Mouse (Mus musculus) splenic B cell, adult 2 months (primary cell): ENCODE results near the gene Grik2.

Source experiments
- DNase-seq: peaks from one replicate; pipeline ENCODE4 v3.0.0-alpha.2; 2011; ENCODE audit warnings: low read depth, low spot score
- H3K27me3 ChIP-seq: 2 replicates; pipeline ENCODE4 v1.6.1; 2012; ENCODE audit warnings: mild to moderate bottlenecking, low read length, moderate library complexity, mixed read lengths; ENCODE audit not compliant: control insufficient read depth, poor library complexity, insufficient read depth, severe bottlenecking
- H3K36me3 ChIP-seq: 2 replicates; pipeline ENCODE4 v1.6.1; 2012; ENCODE audit warnings: mild to moderate bottlenecking, low read length, moderate library complexity, mixed read lengths; ENCODE audit not compliant: control insufficient read depth, poor library complexity, insufficient read depth, severe bottlenecking

Gene Grik2

GRCm38 (mm10) chr10:49049391-49049790 is 739.2 kb downstream of the Grik2 start:
- H3K27me3 ChIP-seq = no peaks in the 10 kb centered on the region
- no peaks in the 10 kb centered on the region for H3K36me3 ChIP-seq
- DNase-seq = no peak
